Mouse (Mus musculus): Measurements from ENCODE around the gene Grin2a.

GRCm38 (mm10) chr16:9865039-9865438 is 130.3 kb downstream of the Grin2a start:
- TF ChIP-seq CTCF (IDR thresholded peaks at IDR 0.05; ENCODE audit: borderline replicate concordance, control insufficient read depth, extremely low read depth, insufficient read depth, low read length, poor library complexity) (no peak), POLR2A (IDR thresholded peaks at IDR 0.05; ENCODE audit: control insufficient read depth, extremely low read depth, insufficient read depth, low read length, poor library complexity) (no peak)
